Mouse (Mus musculus): ENCODE measurements around the gene Krt77.

The Krt77 gene

DNA sequence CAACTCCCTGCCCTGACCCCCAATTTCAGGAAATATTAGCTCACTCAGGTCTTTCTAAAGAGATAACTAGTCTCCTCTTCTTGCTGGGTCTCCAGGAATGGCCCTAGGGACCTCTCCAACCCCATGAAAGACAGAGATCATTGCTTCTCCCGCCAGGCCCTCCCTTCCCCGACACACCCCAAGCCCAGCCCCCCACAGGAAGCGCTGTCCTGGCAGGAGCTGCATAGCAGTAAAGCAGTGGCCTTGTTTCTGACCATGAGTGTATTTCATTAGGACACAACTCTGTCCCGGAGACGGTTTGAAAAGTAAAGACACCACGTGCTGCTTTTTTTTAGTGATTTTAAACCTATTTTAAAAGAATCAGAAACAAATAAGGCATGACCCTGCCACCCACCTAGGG lies 36.4 kb downstream of the Krt77 start:
- DNase-seq (ENCODE audit: low spot score in 2 of 2), result no peak

DNA sequence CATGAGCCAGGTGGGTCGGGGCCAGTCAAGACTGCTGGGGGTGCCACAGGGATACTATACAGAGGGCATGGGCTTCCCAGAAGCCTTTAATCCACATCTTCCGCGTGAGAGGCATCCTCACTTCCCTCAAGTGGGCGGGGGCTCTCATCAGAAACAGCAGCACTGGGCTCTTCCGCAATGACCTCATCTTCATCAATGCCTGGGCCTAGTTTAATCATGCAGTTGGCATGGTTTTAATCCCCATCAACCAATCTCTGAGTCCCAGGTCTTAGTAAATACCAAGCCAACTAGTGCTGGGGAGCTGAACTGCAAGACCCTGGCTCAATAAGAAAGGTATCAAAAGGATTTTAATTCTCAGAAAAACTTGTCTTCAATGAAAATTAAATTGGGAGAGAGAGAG lies 40.1 kb downstream of the Krt77 start:
- no peak for DNase-seq (ENCODE audit: low spot score in 2 of 2)

GRCm38 (mm10) chr15:101821786-101822185 lies 47.7 kb downstream of the Krt77 start:
- DNase-seq (ENCODE audit: low spot score in 2 of 2), result no peak

GRCm38 (mm10) chr15:101817875-101818274 lies 51.6 kb downstream of the Krt77 start, which contains the start of gene Krt2:
TSS of gene Krt2 (minus strand) at chr15:101818169.
- DNase-seq (ENCODE audit: low spot score in 2 of 2), result no peak
